Mouse (Mus musculus) liver, adult 2 months (tissue): ENCODE measurements around the gene Rexo4. TPM values are rescaled to one million over a fixed set of nuclear protein-coding genes. Genes with fewer than 3 reads are reported as not detected.
A peak's percentile ranks its signal among the peaks of the same experiment; 100 is the strongest.

ENCODE experiments used
- DNase-seq: peaks from one replicate; pipeline ENCODE4 v3.0.0-alpha.2; 2011; ENCODE audit warnings: low read depth, low spot score; ENCODE audit errors: extremely low read depth
- H3K27ac ChIP-seq: fragments of 200-500 bp; replicated peaks from 2 replicates; pipeline ENCODE4 v1.5.1; 2012; ENCODE audit warnings: low read depth, mild to moderate bottlenecking, control low read depth, inconsistent platforms, low read length; ENCODE audit not compliant: insufficient read depth
- H3K27me3 ChIP-seq: fragments of 200-500 bp; 2 replicates; pipeline ENCODE4 v1.6.1; 2012; ENCODE audit warnings: mild to moderate bottlenecking, moderate library complexity, low read length, inconsistent platforms; ENCODE audit not compliant: control insufficient read depth, insufficient read depth
- H3K36me3 ChIP-seq: fragments of 200-500 bp; 2 replicates; pipeline ENCODE4 v1.6.1; 2012; ENCODE audit warnings: low read length, inconsistent platforms; ENCODE audit not compliant: control insufficient read depth, insufficient read depth
- H3K4me1 ChIP-seq: fragments of 200-500 bp; 2 replicates; pipeline ENCODE4 v1.6.1; 2011; ENCODE audit warnings: low read length; ENCODE audit not compliant: control insufficient read depth, insufficient read depth
- H3K4me3 ChIP-seq: fragments of 200-500 bp; 2 replicates; pipeline ENCODE4 v1.5.1; 2011; ENCODE audit warnings: low read depth, mild to moderate bottlenecking, control low read depth, low read length, moderate library complexity; ENCODE audit not compliant: insufficient read depth
- H3K79me2 ChIP-seq: fragments of 200-500 bp; 2 replicates; pipeline ENCODE4 v1.6.1; 2012; ENCODE audit warnings: inconsistent platforms, mild to moderate bottlenecking, low read length, moderate library complexity; ENCODE audit not compliant: control insufficient read depth, insufficient read depth
- H3K9ac ChIP-seq: fragments of 200-500 bp; 2 replicates; pipeline ENCODE4 v1.6.1; 2012; ENCODE audit warnings: low read depth, mild to moderate bottlenecking, control low read depth, inconsistent platforms, low read length
- CTCF ChIP-seq: fragments of 200-500 bp; IDR thresholded peaks from 2 replicates; pipeline ENCODE4 v1.5.1; 2011; ENCODE audit warnings: low read depth, low read length, control low read depth
- POLR2A ChIP-seq: fragments of 200-500 bp; IDR thresholded peaks from 2 replicates; pipeline ENCODE4 v1.6.1; 2011; ENCODE audit warnings: low read length, control low read depth; ENCODE audit not compliant: insufficient read depth; ENCODE audit errors: extremely low read depth
- WGBS: fragments of 180-500 bp; shearing (Covaris S2); methylation state at CpG from one replicate; pipeline ENCODE4 v1.1.7; 2018; 5-methylcytosine and 5-hydroxymethylcytosine counted together
- polyA plus RNA-seq: library from polyadenylated mRNA; depleted of rRNA; stranded (reverse); fragments of >200 nt; gene quantifications from 2 replicates; pipeline ENCODE4 v1.2.3, GENCODE M21; 2012; rRNA removed
- total RNA-seq: library from RNA; depleted of rRNA; stranded (reverse); fragments of >200 nt; gene quantifications from 2 replicates; pipeline ENCODE4 v1.2.3, GENCODE M21; 2014; rRNA removed

Rexo4 gene
- total RNA-seq (15.2 TPM in 2 replicates), polyA plus RNA-seq (8.3 and 11.8 TPM in 2 replicates)

GRCm38 (mm10) chr2:26963923-26964723 lies at the start of gene Rexo4:
Rexo4 (minus strand) TSS chr2:26964386.
- Histone ChIP-seq H3K9ac (peak within 1 kb of the TSS; percentile 84), H3K4me1 (peaks cover 6% of the 10 kb centered on the region), H3K4me3 (peak within 1 kb of the TSS; percentile 77), H3K27ac (peak within 1 kb of the TSS; percentile 96), H3K36me3 (peaks cover 10% of the 10 kb centered on the region; the same call in 1 of the 2 replicates), H3K79me2 (peaks cover 4% of the 10 kb centered on the region; the same call in 1 of the 2 replicates), H3K27me3 (no peaks in the 10 kb centered on the region)
- TF ChIP-seq POLR2A, result peak; percentile 67
- TF ChIP-seq CTCF, result no peak
- DNase-seq, result peak; percentile 89
- WGBS, result under 1% methylated on average over 50 of the region's 50 CpGs

- H3K36me3 ChIP-seq, result no peaks in the 10 kb centered on the region; the same call in 1 of the 2 replicates
- H3K9ac ChIP-seq, result peak within 1 kb of the TSS; percentile 92
- TF ChIP-seq POLR2A (peak; percentile 69; the same call in 1 of the 2 replicates), CTCF (0 out of 2 replicates have a peak, but pooled peaks have one; percentile 20)
- peaks cover 6% of the 10 kb centered on the region; the same call in 1 of the 2 replicates for H3K79me2 ChIP-seq
- H3K4me1 ChIP-seq, result peaks cover 10% of the 10 kb centered on the region; the same call in 1 of the 2 replicates
- DNase-seq, result peak; percentile 80
- WGBS, result under 1% methylated on average over 43 of the region's 43 CpGs
- peak within 1 kb of the TSS; percentile 85 for H3K4me3 ChIP-seq
- H3K27me3 ChIP-seq, result no peaks in the 10 kb centered on the region
- H3K27ac ChIP-seq, result peak within 1 kb of the TSS; percentile 80
These were observed 45.6 kb upstream of the Rexo4 start, which contains the start of gene Cacfd1 for GRCm38 (mm10) chr2:27009714-27010244. Cacfd1 (plus strand) TSS chr2:27009926.

- Histone ChIP-seq H3K4me3 (no peak overlapping the region), H3K36me3 (no peaks in the 10 kb centered on the region), H3K9ac (no peak overlapping the region), H3K27ac (no peak overlapping the region), H3K27me3 (no peaks in the 10 kb centered on the region), H3K4me1 (peaks cover 10% of the 10 kb centered on the region; the same call in 1 of the 2 replicates), H3K79me2 (peaks cover 6% of the 10 kb centered on the region; the same call in 1 of the 2 replicates)
- no peak for DNase-seq
- WGBS, result 82% methylated on average over 7 of the region's 7 CpGs
- no peak for TF ChIP-seq CTCF
- no peak for TF ChIP-seq POLR2A
These were observed 43.5 kb upstream of the Rexo4 start for GRCm38 (mm10) chr2:27007701-27008100.

GRCm38 (mm10) chr2:27006255-27006654 lies 42.1 kb upstream of the Rexo4 start:
- no peak for TF ChIP-seq CTCF
- no peak for TF ChIP-seq POLR2A
- H3K4me1 ChIP-seq, result peaks cover 10% of the 10 kb centered on the region; the same call in 1 of the 2 replicates

GRCm38 (mm10) chr2:26997993-26998392 lies 33.8 kb upstream of the Rexo4 start:
- TF ChIP-seq POLR2A (no peak), CTCF (no peak)
- WGBS, result 77% methylated on average over 7 of the region's 7 CpGs
- no peak for DNase-seq

More at GRCm38 (mm10) chr2:27006255-27006654, 42.1 kb upstream of the Rexo4 start:
- Histone ChIP-seq H3K36me3 (no peaks in the 10 kb centered on the region), H3K79me2 (0 out of 2 replicates have a peak, but pooled peaks cover under 1% of the 10 kb centered on the region), H3K27ac (no peak overlapping the region), H3K4me3 (no peak overlapping the region), H3K9ac (no peak overlapping the region), H3K27me3 (no peaks in the 10 kb centered on the region)
- 88% methylated on average over 4 of the region's 4 CpGs for WGBS
- DNase-seq, result no peak

More at GRCm38 (mm10) chr2:26997993-26998392, 33.8 kb upstream of the Rexo4 start:
- no peaks in the 10 kb centered on the region for H3K79me2 ChIP-seq
- H3K4me3 ChIP-seq, result no peak overlapping the region
- no peaks in the 10 kb centered on the region for H3K4me1 ChIP-seq
- H3K36me3 ChIP-seq, result no peaks in the 10 kb centered on the region
- H3K9ac ChIP-seq, result no peak overlapping the region
- no peaks in the 10 kb centered on the region for H3K27me3 ChIP-seq
- H3K27ac ChIP-seq, result no peak overlapping the region
